Mouse (Mus musculus): ENCODE data around the gene Scaf8.
"Not testable (repeated sequence)": the region's sequence is repeated elsewhere in the genome, so short reads cannot be mapped to it uniquely, and the experiment has no call there.

DNA sequence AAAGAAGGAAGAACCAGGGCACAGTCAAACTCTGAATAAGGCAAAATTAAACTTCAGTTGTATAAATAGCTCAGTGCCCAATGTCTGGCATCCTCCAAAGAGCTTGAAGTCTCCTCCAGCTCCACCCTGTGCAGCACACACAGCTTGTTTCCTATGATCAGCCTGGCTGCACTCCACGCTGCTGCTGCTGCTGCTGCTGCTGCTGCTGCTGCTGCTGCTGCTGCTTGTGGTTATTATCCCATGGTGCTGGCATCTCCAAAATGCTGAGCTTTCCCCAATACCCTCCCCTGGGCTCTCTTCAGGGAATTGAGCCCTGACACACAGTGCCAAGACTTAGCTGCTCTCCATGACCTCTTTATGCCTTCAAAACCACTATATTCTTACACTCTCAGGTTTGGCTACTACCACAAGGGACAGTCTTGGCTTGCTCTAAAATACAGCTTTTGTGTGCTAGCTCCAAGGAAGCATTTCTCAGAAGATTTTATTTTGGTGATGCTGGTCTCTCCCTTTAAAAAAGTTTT lies 65.7 kb downstream of the Scaf8 start:
- TF ChIP-seq CTCF, POLR2A (IDR thresholded peaks at IDR 0.05; ENCODE audit: extremely low read depth, insufficient read depth, low read length): not testable (repeated sequence)

All from cortical plate, adult 2 months (tissue).